Mouse (Mus musculus) heart, adult 9 months (tissue): ENCODE data around the gene Ccdc163.

ENCODE experiments used
- DNase-seq, 2 experiments: peaks; one replicate each; pipeline ENCODE4 v3.0.0; 2022; ENCODE audit warnings: low spot score in 2 of 2

The Ccdc163 gene

DNA sequence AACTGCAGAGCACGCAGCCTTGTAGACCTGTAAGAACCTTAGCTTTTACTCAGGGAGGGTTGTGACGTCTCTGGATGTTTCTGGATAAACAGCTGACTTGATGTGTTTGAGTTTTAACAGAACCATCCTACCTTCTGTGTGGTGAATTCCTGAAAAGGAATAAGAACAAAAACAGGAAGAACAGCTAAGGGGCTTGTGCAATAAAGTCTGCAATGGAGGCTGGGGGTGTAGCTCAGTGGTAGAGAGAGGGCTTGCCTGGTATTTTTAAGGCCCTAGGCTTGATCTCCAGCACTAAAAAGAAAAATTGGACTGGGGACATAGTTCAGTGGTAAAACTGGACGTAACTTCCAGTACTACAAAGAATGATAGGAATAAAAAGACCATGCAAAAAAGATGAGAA is 68.8 kb downstream of the Ccdc163 start:
- no peak for DNase-seq

DNA sequence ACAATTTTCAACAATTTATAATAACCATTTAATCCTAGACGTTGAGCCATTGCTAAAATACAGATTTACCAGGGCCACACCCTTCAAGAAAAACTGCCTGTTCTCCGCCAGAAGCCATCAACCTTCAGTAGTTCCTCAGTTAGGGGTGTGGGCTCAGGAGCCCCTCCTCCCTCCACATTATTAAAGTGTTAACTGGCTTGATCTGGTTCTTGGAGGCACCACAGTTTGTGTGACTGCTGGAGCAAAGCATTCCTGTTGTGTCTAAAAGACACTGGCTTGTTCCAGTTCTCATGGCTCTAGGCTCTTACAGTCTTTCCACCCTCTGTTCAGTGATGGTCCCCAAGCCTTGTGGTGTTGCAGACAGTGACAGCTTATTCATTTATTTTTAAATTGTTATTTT is 72.2 kb downstream of the Ccdc163 start:
- no peak for DNase-seq

- DNase-seq = no peak
Measured at GRCm38 (mm10) chr4:116781366-116781765, 73.1 kb downstream of the Ccdc163 start.

- DNase-seq = no peak
Measured at GRCm38 (mm10) chr4:116782171-116782570, 73.9 kb downstream of the Ccdc163 start.

DNA sequence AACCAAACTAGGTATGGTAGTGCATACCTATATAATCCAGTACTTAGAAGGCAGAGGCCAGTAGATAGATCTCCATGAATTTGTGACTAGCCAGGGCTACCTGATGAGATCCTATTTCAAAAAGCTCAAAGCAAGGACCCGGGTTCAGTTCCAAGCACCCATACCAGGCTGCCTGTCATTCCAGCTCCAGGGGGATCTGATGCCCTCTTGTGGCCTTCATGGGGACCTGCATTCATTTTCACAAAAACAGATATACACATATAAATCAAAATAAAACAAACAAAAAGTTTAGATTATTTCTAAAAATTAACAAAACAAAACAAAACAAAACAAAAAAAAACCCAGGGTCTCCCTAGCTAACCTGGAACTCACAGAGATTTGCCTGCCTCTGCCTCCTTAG is 78.3 kb downstream of the Ccdc163 start:
- no peak for DNase-seq

DNA sequence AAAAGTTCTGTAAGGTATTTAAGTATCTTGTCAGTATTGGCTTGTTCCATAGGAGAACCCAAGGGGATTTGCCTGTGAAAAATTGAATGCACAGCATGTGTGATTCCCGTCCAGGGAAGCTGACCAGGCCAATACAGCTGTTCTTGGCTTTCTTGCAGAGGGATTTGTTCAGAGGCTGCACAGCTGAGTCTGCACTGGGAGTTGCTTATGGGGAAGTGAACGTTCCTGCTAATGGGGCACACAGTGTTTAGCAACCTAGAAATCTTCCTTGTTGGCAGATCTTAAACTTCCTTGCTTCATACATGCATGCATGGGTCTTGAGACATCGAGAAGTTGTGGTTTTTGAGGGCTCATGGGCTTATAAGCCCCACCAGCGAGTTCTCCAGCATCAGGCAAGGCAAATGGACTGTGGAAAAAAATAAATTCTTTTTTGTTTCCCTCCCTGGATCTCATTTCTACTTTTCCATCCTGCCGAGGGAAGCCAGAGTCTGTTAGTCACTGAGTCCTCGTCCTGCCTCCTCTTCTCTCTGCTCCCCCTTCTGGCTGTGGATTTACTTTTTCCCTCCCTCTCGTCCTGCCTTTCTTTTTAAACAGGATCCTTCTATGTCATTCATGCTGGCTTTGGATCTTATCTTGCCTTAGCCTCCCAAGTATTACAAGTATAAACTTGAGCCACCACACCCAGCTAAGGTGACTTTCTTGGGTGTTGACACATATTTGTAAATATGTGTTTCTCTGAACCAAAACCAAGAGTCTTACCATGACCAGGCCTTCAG is 79.9 kb downstream of the Ccdc163 start:
- DNase-seq = peak in 1 of 2 experiments; percentile 21

- peak; percentile 33 to 79 for DNase-seq
Measured at GRCm38 (mm10) chr4:116788956-116789355, 80.6 kb downstream of the Ccdc163 start.

DNA sequence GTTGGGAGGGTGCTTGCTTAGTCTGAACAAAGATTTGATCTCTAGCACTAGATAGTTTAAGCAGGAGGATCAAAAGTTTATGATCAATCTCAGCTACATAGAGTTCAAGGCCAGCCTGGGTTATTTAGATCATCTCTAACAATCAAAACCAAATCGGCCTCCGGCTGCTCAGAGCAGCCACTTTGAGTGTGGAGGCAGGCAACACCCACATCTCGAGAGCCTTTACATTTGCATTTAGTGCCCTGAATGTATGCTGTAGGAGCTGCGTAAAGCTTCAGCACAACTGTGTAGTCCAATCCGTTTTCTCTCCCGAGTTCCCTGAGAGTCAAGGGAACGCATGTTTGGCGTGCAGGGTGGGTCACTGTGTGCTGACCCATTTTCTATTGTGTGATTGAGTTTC is 84.1 kb downstream of the Ccdc163 start:
- DNase-seq = no peak

- DNase-seq = no peak
Measured at GRCm38 (mm10) chr4:116794273-116794672, 86.0 kb downstream of the Ccdc163 start.

- peak; percentile 61 to 63 for DNase-seq
Measured at GRCm38 (mm10) chr4:116796442-116797110, 88.3 kb downstream of the Ccdc163 start.

DNA sequence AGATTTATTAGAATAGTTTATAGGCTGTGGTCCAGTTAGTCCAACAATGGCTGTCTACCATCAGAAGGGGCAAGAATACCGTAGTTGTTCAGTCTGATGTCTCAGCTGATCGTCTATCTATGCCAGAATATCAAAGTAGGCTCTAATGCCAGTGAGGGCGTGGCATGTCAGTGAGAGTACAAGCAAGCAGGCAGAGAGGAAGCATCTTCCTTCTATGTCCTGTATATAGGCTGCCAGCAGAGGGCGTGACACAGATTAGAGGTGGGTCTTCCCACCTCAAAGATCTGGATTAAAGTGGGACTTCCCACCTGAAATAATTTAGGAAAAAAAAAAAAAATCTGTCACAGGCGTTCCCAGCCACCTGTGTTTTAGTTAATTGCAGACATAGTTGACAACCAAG is 91.6 kb downstream of the Ccdc163 start:
- DNase-seq = no peak
